Comparison of ENCODE assay signal across 10 mouse cellular contexts in genomic region chr7:142659767-142660650, GRCm38 (mm10). TPM values are rescaled to one million over a fixed set of nuclear protein-coding genes. Genes with fewer than 3 reads are reported as not detected.
A peak's percentile ranks its signal among the peaks of the same experiment; 100 is the strongest.
DNase-seq lines count a peak whose midpoint lies in the region; ATAC-seq lines count a peak whose summit lies in the region.
"Had no signal": no experiment of that assay in that cellular context is flagged by ENCODE, and none has a peak within 500 bp of the region (broad histone marks: within the 10 kb centered on the region; RNA-seq: fewer than 3 reads in every experiment).

No protein-coding gene starts in this region.

- peaks cover 18% of the 10 kb centered on the region for H3K36me3 ChIP-seq in heart, embryonic 14.5 days (ENCODE audit: control insufficient read depth, insufficient read depth, low read length)
- no peaks in the 10 kb centered on the region for H3K36me3 ChIP-seq in hindbrain, embryonic 14.5 days (replicated peaks; ENCODE audit: control insufficient read depth, insufficient read depth)
- no peaks in the 10 kb centered on the region for H3K36me3 ChIP-seq in midbrain, embryonic 15.5 days (replicated peaks)

- H3K27ac ChIP-seq in heart, embryonic 14.5 days (replicated peaks in 1 of 2; ENCODE audit: control insufficient read depth in 1 of 2, insufficient read depth in 1 of 2, low read depth in 2 of 2, low read length in 2 of 2) = peak overlapping the region; percentile 93 to 95
- no peak overlapping the region for H3K27ac ChIP-seq in hindbrain, embryonic 14.5 days
- H3K27ac ChIP-seq in midbrain, embryonic 15.5 days = no peak overlapping the region

- H3K9ac ChIP-seq in heart, embryonic 14.5 days (ENCODE audit: low read length) = peak overlapping the region; percentile 95
- H3K9ac ChIP-seq in hindbrain, embryonic 14.5 days = 0 out of 2 replicates have a peak overlapping the region, but pooled peaks have one; percentile 21
- no peak overlapping the region for H3K9ac ChIP-seq in midbrain, embryonic 15.5 days

- H3K4me1 ChIP-seq in heart, embryonic 14.5 days (ENCODE audit: control insufficient read depth in 2 of 2, insufficient read depth in 2 of 2, low read length in 2 of 2) = peaks cover 0 to 15% of the 10 kb centered on the region in 2 experiments; a peak in 3 of 4 replicates
- peaks cover 5% of the 10 kb centered on the region; the same call in 1 of the 2 replicates for H3K4me1 ChIP-seq in hindbrain, embryonic 14.5 days (replicated peaks; ENCODE audit: control insufficient read depth, insufficient read depth, low read length)
- H3K4me1 ChIP-seq in midbrain, embryonic 15.5 days = peaks cover 35% of the 10 kb centered on the region

- 1% methylated on average over 40 of the region's 43 CpGs for WGBS in heart, embryonic 14.5 days
- 1% methylated on average over 40 of the region's 43 CpGs for WGBS in hindbrain, embryonic 14.5 days
- WGBS in midbrain, embryonic 15.5 days = under 1% methylated on average over 41 of the region's 43 CpGs

- no peak for ATAC-seq in heart, embryonic 14.5 days (ENCODE audit: insufficient number of reproducible peaks, insufficient read depth, low FRiP score, low read depth)
- ATAC-seq in hindbrain, embryonic 14.5 days (ENCODE audit: low FRiP score) = no peak
- no peak for ATAC-seq in midbrain, embryonic 15.5 days (replicated peaks)

- peak overlapping the region; percentile 65 for H3K4me2 ChIP-seq in heart, embryonic 14.5 days (ENCODE audit: low read length)
- peak overlapping the region; percentile 43 for H3K4me2 ChIP-seq in hindbrain, embryonic 14.5 days (replicated peaks)
- H3K4me2 ChIP-seq in midbrain, embryonic 15.5 days = peak overlapping the region; percentile 43

- peaks cover 73% of the 10 kb centered on the region for H3K27me3 ChIP-seq in heart, embryonic 14.5 days (ENCODE audit: control insufficient read depth, insufficient read depth, low read length)
- peaks cover 98% of the 10 kb centered on the region for H3K27me3 ChIP-seq in hindbrain, embryonic 14.5 days (ENCODE audit: control insufficient read depth, insufficient read depth, low read length)
- peaks cover 98% of the 10 kb centered on the region for H3K27me3 ChIP-seq in midbrain, embryonic 15.5 days (replicated peaks)

- DNase-seq in heart, postnatal 4 days = no peak
- peak; percentile 61 for DNase-seq in embryo, embryonic 10 days (ENCODE audit: low spot score)
- DNase-seq in hindbrain, embryonic 14.5 days (ENCODE audit: low spot score) = no peak
- DNase-seq in adrenal gland, postnatal 14 days = no peak
- DNase-seq in cerebellum, adult 18-20 months = no peak
- DNase-seq in right cerebral cortex, postnatal 4 days = no peak
- DNase-seq: cerebellum, adult 9-11 months had no signal

- no peaks in the 10 kb centered on the region for H3K9me3 ChIP-seq in heart, embryonic 14.5 days (ENCODE audit: control insufficient read depth, low read length)
- H3K9me3 ChIP-seq in hindbrain, embryonic 14.5 days (ENCODE audit: control insufficient read depth, low read length) = no peaks in the 10 kb centered on the region
- no peaks in the 10 kb centered on the region for H3K9me3 ChIP-seq in midbrain, embryonic 15.5 days

- peak overlapping the region; percentile 62 to 64 for H3K4me3 ChIP-seq in heart, embryonic 14.5 days (ENCODE audit: control insufficient read depth in 1 of 2, insufficient read depth in 1 of 2, low read depth in 1 of 2, low read length in 2 of 2)
- peak overlapping the region; percentile 23 for H3K4me3 ChIP-seq in hindbrain, embryonic 14.5 days (replicated peaks; ENCODE audit: low read length)
- peak overlapping the region; percentile 26 for H3K4me3 ChIP-seq in midbrain, embryonic 15.5 days

RNA-seq across cellular contexts. Expression of gene Igf2, which starts 6.6 kb away (rescaled TPM):
- polyA plus RNA-seq in heart, embryonic 14.5 days (2014; fragmentation: Nextera tagmentation; extraction: Ambion mirVana) = 1,590 and 1,642 TPM in 2 replicates
- 1,000 to 10,000 TPM; 1,716 to 1,905 TPM for total RNA-seq in heart, postnatal 4 days (2021)
- polyA plus RNA-seq in hindbrain, embryonic 14.5 days (2014; fragmentation: Nextera tagmentation; extraction: Ambion mirVana) = 141 and 194 TPM in 2 replicates
- polyA plus RNA-seq in midbrain, embryonic 15.5 days (2015; fragmentation: Nextera tagmentation; extraction: Ambion mirVana) = 128 and 159 TPM in 2 replicates
- total RNA-seq in adrenal gland, postnatal 14 days (2021) = 119 and 187 TPM in 2 replicates

RNA-seq across cellular contexts. Expression of gene Gm49394, which starts 9.7 kb away (rescaled TPM):
- 0.04 TPM in 1 of 2 replicates, not detected in the other for polyA plus RNA-seq in heart, embryonic 14.5 days (2014; fragmentation: Nextera tagmentation; extraction: Ambion mirVana)
- under 1 TPM in 1 of 2 experiments, not detected in 1; 0.16 TPM for total RNA-seq in heart, postnatal 4 days (2021)
- polyA plus RNA-seq in hindbrain, embryonic 14.5 days (2014; fragmentation: Nextera tagmentation; extraction: Ambion mirVana) = not detected in 2 replicates
- polyA plus RNA-seq in midbrain, embryonic 15.5 days (2015; fragmentation: Nextera tagmentation; extraction: Ambion mirVana) = not detected in 2 replicates
- total RNA-seq in adrenal gland, postnatal 14 days (2021) = not detected in 2 replicates
- total RNA-seq: left cerebral cortex, postnatal 25 days had no signal

Comparison
In these comparisons a context has a peak if more than half of its experiments do, and no peak if none do; other contexts are left out.
1. H3K27ac ChIP-seq: peak in heart, embryonic 14.5 days (2 of 2); none in hindbrain, embryonic 14.5 days (single experiment) and midbrain, embryonic 15.5 days (single experiment).
2. Peak in every context shown above with its lines, with median percentiles within 50 percentile points of each other: H3K4me2 ChIP-seq and H3K4me3 ChIP-seq.